Mouse (Mus musculus) liver, embryonic 16.5 days (tissue): ENCODE measurements around the gene Cdkl4. TPM values are rescaled to one million over a fixed set of nuclear protein-coding genes. Genes with fewer than 3 reads are reported as not detected.
A peak's percentile ranks its signal among the peaks of the same experiment; 100 is the strongest.

Source experiments
- ATAC-seq: fragments of 200-750 bp; cut with Nextera tagmentation; 2 replicates; pipeline ENCODE4 v1.8.0; 2017; ENCODE audit warnings: low read depth, mild to moderate bottlenecking, moderate number of reproducible peaks, moderate library complexity
- H3K27ac ChIP-seq: fragments of 300-500 bp; sonication (generic); 2 replicates; pipeline ENCODE4 v1.5.1; 2014; ENCODE audit warnings: mild to moderate bottlenecking, low read length
- H3K27me3 ChIP-seq: fragments of 300-500 bp; sonication (generic); 2 replicates; pipeline ENCODE4 v1.6.1; 2014; ENCODE audit warnings: low read depth, low read length, mixed read lengths; ENCODE audit not compliant: control insufficient read depth, insufficient read depth
- H3K36me3 ChIP-seq: fragments of 300-500 bp; sonication (generic); 2 replicates; pipeline ENCODE4 v1.6.1; 2014; ENCODE audit warnings: mild to moderate bottlenecking; ENCODE audit not compliant: control insufficient read depth, insufficient read depth
- H3K4me1 ChIP-seq: fragments of 300-500 bp; sonication (generic); 2 replicates; pipeline ENCODE4 v1.6.1; 2014; ENCODE audit warnings: low read depth, low read length, mixed read lengths; ENCODE audit not compliant: control insufficient read depth
- H3K4me2 ChIP-seq: fragments of 300-500 bp; sonication (generic); 2 replicates; pipeline ENCODE4 v1.6.1; 2014; ENCODE audit warnings: low read depth, low read length, mixed read lengths
- H3K4me3 ChIP-seq: fragments of 300-500 bp; sonication (generic); 2 replicates; pipeline ENCODE4 v1.5.1; 2014; ENCODE audit warnings: low read depth, mild to moderate bottlenecking, low read length
- H3K9ac ChIP-seq: fragments of 300-500 bp; sonication (generic); 2 replicates; pipeline ENCODE4 v1.6.1; 2014; ENCODE audit warnings: low read depth, low read length
- H3K9me3 ChIP-seq: fragments of 300-500 bp; sonication (generic); replicated peaks from 2 replicates; pipeline ENCODE4 v1.6.1; 2016; ENCODE audit warnings: low read length; ENCODE audit not compliant: control insufficient read depth
- WGBS: fragments of 180-500 bp; shearing (Covaris S2); extraction: QIAGEN DNeasy Blood & Tissue Kit; methylation state at CpG from one replicate; pipeline ENCODE4 v1.1.7; 2014; ENCODE audit not compliant: insufficient replicate concordance; 5-methylcytosine and 5-hydroxymethylcytosine counted together
- polyA plus RNA-seq: library from polyadenylated mRNA; unstranded; fragments of >200 nt; fragmentation: Nextera tagmentation; extraction: Ambion mirVana; gene quantifications from 2 replicates; pipeline ENCODE4 v1.2.1, GENCODE M21; 2015

The Cdkl4 gene
- polyA plus RNA-seq, 1 experiment from 2014 or later, result 0.14 TPM

GRCm38 (mm10) chr17:80488918-80489317 lies 88.7 kb downstream of the Cdkl4 start:
- Histone ChIP-seq H3K27me3 (no peaks in the 10 kb centered on the region), H3K4me1 (no peaks in the 10 kb centered on the region), H3K9ac (no peak overlapping the region), H3K4me2 (no peak overlapping the region), H3K9me3 (no peaks in the 10 kb centered on the region), H3K27ac (no peak overlapping the region), H3K4me3 (no peak overlapping the region), H3K36me3 (no peaks in the 10 kb centered on the region)
- no peak for ATAC-seq
- WGBS, result 65% methylated on average over 3 of the region's 3 CpGs

DNA sequence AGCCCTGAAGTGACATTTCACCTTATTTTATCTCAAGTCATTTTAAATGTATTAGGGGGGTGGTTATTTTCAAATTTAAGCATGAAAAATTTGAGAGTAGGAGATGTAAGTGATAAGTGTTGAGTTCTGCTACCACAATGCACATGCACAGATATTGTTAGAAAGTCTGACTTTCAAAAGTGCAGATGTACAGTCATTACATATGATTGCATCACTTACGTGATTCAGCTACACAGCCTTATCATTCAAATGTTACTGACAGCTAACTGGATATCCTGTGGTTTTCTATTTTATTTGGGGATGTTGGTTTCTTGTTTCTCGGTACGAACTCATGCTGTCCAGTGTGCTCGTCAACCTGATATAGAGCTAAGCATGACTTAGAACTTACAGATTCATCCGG lies 92.5 kb downstream of the Cdkl4 start:
- Histone ChIP-seq H3K27ac (no peak overlapping the region), H3K36me3 (no peaks in the 10 kb centered on the region)
- 33% methylated on average over 5 of the region's 5 CpGs for WGBS

GRCm38 (mm10) chr17:80480855-80481224 lies 96.8 kb downstream of the Cdkl4 start:
- 39% methylated on average over 7 of the region's 7 CpGs for WGBS

More for the DNA sequence above, 92.5 kb downstream of the Cdkl4 start:
- no peaks in the 10 kb centered on the region for H3K27me3 ChIP-seq
- no peak overlapping the region for H3K4me3 ChIP-seq
- H3K4me2 ChIP-seq, result no peak overlapping the region
- peaks cover 20% of the 10 kb centered on the region for H3K4me1 ChIP-seq
- ATAC-seq, result no peak
- no peak overlapping the region for H3K9ac ChIP-seq
- H3K9me3 ChIP-seq, result no peaks in the 10 kb centered on the region

DNA sequence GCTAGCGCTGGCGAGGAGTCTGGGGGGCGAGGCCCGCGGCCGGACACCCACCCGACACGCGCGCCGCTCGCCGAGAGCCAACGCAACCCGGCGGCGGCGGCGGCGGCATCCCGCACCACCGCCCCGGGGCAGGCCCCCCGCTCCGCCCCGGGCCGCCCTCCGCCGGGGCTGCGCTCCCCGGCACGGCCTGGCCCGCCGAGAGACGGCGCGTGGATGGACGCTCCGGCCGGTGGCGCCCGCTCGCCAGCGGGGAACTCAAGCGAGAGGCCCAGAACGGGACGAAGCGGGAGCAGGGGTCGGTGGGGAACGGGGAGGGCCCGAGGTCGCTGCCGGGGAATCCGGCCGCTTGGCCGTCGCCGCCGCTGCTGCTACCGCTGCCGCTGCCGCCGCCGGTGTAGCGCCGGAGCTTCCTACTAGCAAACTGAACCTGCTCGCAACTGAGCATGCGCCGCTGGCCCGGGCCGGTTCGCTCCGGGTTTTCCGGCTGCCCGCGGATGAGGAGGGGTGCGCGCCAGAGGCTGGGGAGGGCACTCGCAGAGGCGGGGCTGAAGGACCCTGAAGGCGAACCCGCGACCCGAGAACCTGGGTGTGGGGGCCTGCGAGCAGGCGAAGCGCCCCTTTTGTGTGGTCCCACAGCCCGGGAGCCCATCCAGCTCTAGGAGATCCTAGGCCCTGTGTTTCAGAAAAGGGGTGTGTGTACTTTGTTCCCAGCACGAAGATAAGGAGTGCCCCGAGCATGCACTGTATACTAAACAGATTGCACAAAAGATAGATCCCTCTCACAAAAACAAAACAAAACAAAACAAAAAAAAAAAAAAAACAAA lies 97.4 kb downstream of the Cdkl4 start, which contains the start of gene Sos1:
Sos1 (minus strand) TSS at position 423 of the 824 bp plus-strand sequence.
- Histone ChIP-seq H3K4me2 (peak within 1 kb of the TSS; percentile 85), H3K36me3 (no peaks in the 10 kb centered on the region), H3K4me1 (peaks cover 29% of the 10 kb centered on the region), H3K9me3 (no peaks in the 10 kb centered on the region), H3K27ac (peak within 1 kb of the TSS; percentile 92), H3K27me3 (no peaks in the 10 kb centered on the region), H3K9ac (peak within 1 kb of the TSS; percentile 92), H3K4me3 (peak within 1 kb of the TSS; percentile 90)
- WGBS, result under 1% methylated on average over 74 of the region's 90 CpGs
- ATAC-seq, result peak; percentile 80

More at GRCm38 (mm10) chr17:80480855-80481224, 96.8 kb downstream of the Cdkl4 start:
- H3K27ac ChIP-seq, result peak overlapping the region; percentile 92
- peak overlapping the region; percentile 85 for H3K4me2 ChIP-seq
- peak overlapping the region; percentile 92; the same call in 1 of the 2 replicates for H3K9ac ChIP-seq
- H3K4me1 ChIP-seq, result peaks cover 29% of the 10 kb centered on the region
- ATAC-seq, result no peak
- H3K36me3 ChIP-seq, result no peaks in the 10 kb centered on the region
- no peaks in the 10 kb centered on the region for H3K9me3 ChIP-seq
- H3K27me3 ChIP-seq, result no peaks in the 10 kb centered on the region
- H3K4me3 ChIP-seq, result peak overlapping the region; percentile 90

GRCm38 (mm10) chr17:80479295-80480030 lies 98.2 kb downstream of the Cdkl4 start:
- H3K27me3 ChIP-seq, result no peaks in the 10 kb centered on the region
- H3K36me3 ChIP-seq, result no peaks in the 10 kb centered on the region; the same call in 1 of the 2 replicates
- H3K27ac ChIP-seq, result peak overlapping the region; percentile 92
- peak; percentile 43 for ATAC-seq
- H3K9ac ChIP-seq, result peak overlapping the region; percentile 92
- H3K4me3 ChIP-seq, result peak overlapping the region; percentile 90
- under 1% methylated on average over 59 of the region's 71 CpGs for WGBS
- H3K4me2 ChIP-seq, result peak overlapping the region; percentile 85
- no peaks in the 10 kb centered on the region for H3K9me3 ChIP-seq
- H3K4me1 ChIP-seq, result peaks cover 29% of the 10 kb centered on the region

DNA sequence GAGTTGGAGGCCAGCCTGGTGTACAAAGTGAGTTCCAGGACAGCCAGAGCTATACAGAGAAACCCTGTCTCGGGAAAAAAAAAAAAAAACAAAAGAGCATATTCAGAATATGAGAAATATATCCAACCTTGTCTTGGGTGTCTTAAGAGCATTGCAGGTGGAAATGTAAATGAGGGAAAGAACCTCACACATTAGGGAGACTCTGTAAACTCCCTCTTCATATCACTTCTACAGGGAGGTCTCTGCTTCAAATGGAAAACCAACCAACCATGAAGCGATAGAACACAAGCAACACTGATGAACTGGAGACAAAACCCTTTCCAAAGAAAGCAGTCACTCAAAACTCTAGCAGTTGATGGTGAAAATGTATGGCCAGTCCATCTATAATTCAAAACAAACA lies 99.9 kb downstream of the Cdkl4 start:
- 73% methylated on average over 2 of the region's 2 CpGs for WGBS
- Histone ChIP-seq H3K4me3 (no peak overlapping the region), H3K4me2 (no peak overlapping the region), H3K27ac (no peak overlapping the region), H3K27me3 (no peaks in the 10 kb centered on the region), H3K9me3 (no peaks in the 10 kb centered on the region), H3K9ac (no peak overlapping the region), H3K36me3 (no peaks in the 10 kb centered on the region; the same call in 1 of the 2 replicates), H3K4me1 (peaks cover 23% of the 10 kb centered on the region)
- no peak for ATAC-seq

DNA sequence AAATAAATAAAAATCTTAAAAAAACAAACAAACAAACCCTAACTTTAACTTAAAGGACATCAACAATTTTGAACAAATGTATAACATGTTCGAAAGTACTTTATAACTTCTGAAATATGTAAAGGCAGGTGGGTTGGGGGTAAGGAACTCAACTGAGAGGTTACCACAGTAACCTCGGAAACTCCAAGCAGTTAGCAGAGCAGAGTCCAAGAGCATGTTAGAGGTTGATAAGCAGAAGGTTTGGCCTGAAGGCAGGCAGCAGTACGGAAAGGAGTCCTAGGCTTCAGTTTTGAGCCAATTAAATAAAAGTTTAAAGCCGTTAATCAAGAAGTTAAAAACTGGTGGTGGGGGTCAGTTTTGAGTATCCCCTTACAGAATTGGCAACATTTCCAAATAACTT lies 101.1 kb downstream of the Cdkl4 start:
- no peaks in the 10 kb centered on the region for H3K9me3 ChIP-seq
- ATAC-seq, result no peak
- peaks cover 18% of the 10 kb centered on the region for H3K4me1 ChIP-seq
- H3K9ac ChIP-seq, result no peak overlapping the region
- H3K36me3 ChIP-seq, result no peaks in the 10 kb centered on the region; the same call in 1 of the 2 replicates
- no peak overlapping the region for H3K27ac ChIP-seq
- 31% methylated on average over 4 of the region's 4 CpGs for WGBS
- no peak overlapping the region for H3K4me2 ChIP-seq
- H3K4me3 ChIP-seq, result no peak overlapping the region
- H3K27me3 ChIP-seq, result no peaks in the 10 kb centered on the region
